Mouse (Mus musculus) cerebellum, adult 2 months (tissue): ENCODE data around the gene Pld2.

ENCODE experiments used
- CTCF ChIP-seq: fragments of 200-500 bp; IDR thresholded peaks from 2 replicates; pipeline ENCODE4 v1.5.1; 2011; ENCODE audit warnings: low read depth, mild to moderate bottlenecking, control low read depth, low read length, moderate library complexity, borderline replicate concordance; ENCODE audit not compliant: insufficient read depth
- POLR2A ChIP-seq: fragments of 200-500 bp; IDR thresholded peaks from 2 replicates; pipeline ENCODE4 v1.6.1; 2011; ENCODE audit warnings: low read length, control low read depth, borderline replicate concordance; ENCODE audit not compliant: insufficient read depth

- TF ChIP-seq POLR2A (no peak), CTCF (no peak)
These were observed 21.4 kb upstream of the Pld2 start for GRCm38 (mm10) chr11:70518436-70518835.
